Mouse (Mus musculus) thymus, adult 2 months (tissue): ENCODE data around the gene Grm6.

ENCODE experiments used
- CTCF ChIP-seq: fragments of 200-500 bp; IDR thresholded peaks from 2 replicates; pipeline ENCODE4 v1.5.1; 2012; ENCODE audit warnings: mild to moderate bottlenecking, control low read depth, low read length, moderate library complexity, borderline replicate concordance; ENCODE audit not compliant: control insufficient read depth, poor library complexity, insufficient read depth; ENCODE audit errors: extremely low read depth
- POLR2A ChIP-seq: fragments of 200-500 bp; IDR thresholded peaks from 2 replicates; pipeline ENCODE4 v1.6.1; 2012; ENCODE audit warnings: mild to moderate bottlenecking, low read length, control low read depth, moderate library complexity; ENCODE audit not compliant: control insufficient read depth, poor library complexity, insufficient read depth; ENCODE audit errors: extremely low read depth

DNA sequence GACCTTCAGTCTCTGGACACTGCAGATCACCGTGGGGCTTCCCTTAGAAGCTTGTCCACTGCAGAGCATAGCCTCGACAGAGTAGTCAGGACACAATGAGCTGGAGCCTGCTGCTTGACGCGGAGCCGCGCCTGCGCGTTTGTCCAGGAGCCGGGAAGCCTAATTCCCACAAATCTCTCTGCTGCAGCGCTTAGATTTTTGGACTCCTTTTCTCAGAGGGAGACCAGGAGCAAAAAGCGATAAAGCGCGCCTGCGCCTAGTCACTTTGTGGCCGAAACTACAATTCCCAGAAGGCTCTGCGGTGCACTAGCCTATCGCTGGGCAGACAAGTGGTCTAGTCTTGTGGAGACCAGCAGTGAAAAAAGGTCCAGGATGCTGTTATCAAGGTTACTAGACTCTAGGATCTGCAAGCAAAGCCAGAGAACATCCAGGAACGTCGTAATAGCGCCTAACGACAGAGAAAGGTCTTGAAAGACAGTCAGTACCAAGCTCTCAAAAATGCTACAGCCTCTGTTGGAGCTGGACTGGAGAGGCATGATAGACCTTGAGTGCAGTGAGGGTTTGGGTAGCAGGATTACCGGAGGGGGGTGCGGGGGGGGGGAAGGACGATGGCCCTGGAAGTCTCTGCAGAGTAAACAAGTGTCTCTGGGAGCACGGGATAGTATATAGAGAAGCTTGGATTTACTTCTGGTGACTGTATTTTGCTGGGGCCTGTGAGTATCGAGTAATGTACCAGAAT is 37.1 kb downstream of the Grm6 start, which contains the start of gene Zfp454:
- TF ChIP-seq CTCF (no peak), POLR2A (no peak)
